Mouse (Mus musculus) liver, embryonic 16.5 days (tissue): ENCODE results near the gene Rpl6. TPM values are rescaled to one million over a fixed set of nuclear protein-coding genes. Genes with fewer than 3 reads are reported as not detected.
A peak's percentile ranks its signal among the peaks of the same experiment; 100 is the strongest.

Experiments used
- ATAC-seq: fragments of 200-750 bp; cut with Nextera tagmentation; 2 replicates; pipeline ENCODE4 v1.8.0; 2017; ENCODE audit warnings: low read depth, mild to moderate bottlenecking, moderate number of reproducible peaks, moderate library complexity
- H3K27ac ChIP-seq: fragments of 300-500 bp; sonication (generic); 2 replicates; pipeline ENCODE4 v1.5.1; 2014; ENCODE audit warnings: mild to moderate bottlenecking, low read length
- H3K27me3 ChIP-seq: fragments of 300-500 bp; sonication (generic); 2 replicates; pipeline ENCODE4 v1.6.1; 2014; ENCODE audit warnings: low read depth, low read length, mixed read lengths; ENCODE audit not compliant: control insufficient read depth, insufficient read depth
- H3K36me3 ChIP-seq: fragments of 300-500 bp; sonication (generic); 2 replicates; pipeline ENCODE4 v1.6.1; 2014; ENCODE audit warnings: mild to moderate bottlenecking; ENCODE audit not compliant: control insufficient read depth, insufficient read depth
- H3K4me1 ChIP-seq: fragments of 300-500 bp; sonication (generic); 2 replicates; pipeline ENCODE4 v1.6.1; 2014; ENCODE audit warnings: low read depth, low read length, mixed read lengths; ENCODE audit not compliant: control insufficient read depth
- H3K4me2 ChIP-seq: fragments of 300-500 bp; sonication (generic); 2 replicates; pipeline ENCODE4 v1.6.1; 2014; ENCODE audit warnings: low read depth, low read length, mixed read lengths
- H3K4me3 ChIP-seq: fragments of 300-500 bp; sonication (generic); 2 replicates; pipeline ENCODE4 v1.5.1; 2014; ENCODE audit warnings: low read depth, mild to moderate bottlenecking, low read length
- H3K9ac ChIP-seq: fragments of 300-500 bp; sonication (generic); 2 replicates; pipeline ENCODE4 v1.6.1; 2014; ENCODE audit warnings: low read depth, low read length
- H3K9me3 ChIP-seq: fragments of 300-500 bp; sonication (generic); replicated peaks from 2 replicates; pipeline ENCODE4 v1.6.1; 2016; ENCODE audit warnings: low read length; ENCODE audit not compliant: control insufficient read depth
- whole genome bisulfite sequencing: fragments of 180-500 bp; shearing (Covaris S2); extraction: QIAGEN DNeasy Blood & Tissue Kit; methylation state at CpG from one replicate; pipeline ENCODE4 v1.1.7; 2014; ENCODE audit not compliant: insufficient replicate concordance; 5-methylcytosine and 5-hydroxymethylcytosine counted together
- polyA plus RNA-seq: library from polyadenylated mRNA; unstranded; fragments of >200 nt; fragmentation: Nextera tagmentation; extraction: Ambion mirVana; gene quantifications from 2 replicates; pipeline ENCODE4 v1.2.1, GENCODE M21; 2015

Gene Rpl6
- polyA plus RNA-seq, 1 experiment from 2014 or later, result 278 TPM

- 74% methylated on average over 2 of the region's 2 CpGs for WGBS
- no peaks in the 10 kb centered on the region for H3K36me3 ChIP-seq
- peak overlapping the region; percentile 40 for H3K9ac ChIP-seq
- no peaks in the 10 kb centered on the region for H3K27me3 ChIP-seq
- peak overlapping the region; percentile 98 for H3K27ac ChIP-seq
- ATAC-seq, result no peak
- H3K4me3 ChIP-seq, result no peak overlapping the region
- peaks cover 87% of the 10 kb centered on the region for H3K4me1 ChIP-seq
- H3K4me2 ChIP-seq, result no peak overlapping the region
- no peaks in the 10 kb centered on the region for H3K9me3 ChIP-seq
Measured at GRCm38 (mm10) chr5:121238208-121238607, 33.9 kb downstream of the Rpl6 start.

DNA sequence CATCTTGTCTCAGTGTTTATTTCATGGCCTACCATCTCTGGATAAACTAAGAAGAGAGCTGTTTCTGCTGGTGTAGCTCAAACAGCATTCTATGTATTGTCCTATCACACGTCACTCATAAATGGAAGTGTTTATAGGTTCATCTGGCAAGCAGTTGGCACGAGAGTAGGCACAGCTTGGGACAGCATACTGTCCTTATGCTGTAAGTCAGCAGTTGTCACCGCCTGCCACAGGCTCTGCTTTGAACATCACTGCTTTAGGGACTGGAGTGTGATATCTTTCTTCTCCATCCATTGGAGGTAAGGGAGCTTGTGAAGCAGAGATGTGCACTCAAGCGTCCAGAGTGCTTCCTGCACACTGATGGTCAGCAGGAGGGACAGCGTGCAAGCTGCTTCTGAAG, 35.6 kb downstream of the Rpl6 start:
- Histone ChIP-seq H3K4me2 (peak overlapping the region; percentile 28), H3K4me3 (no peak overlapping the region), H3K27ac (peak overlapping the region; percentile 98), H3K36me3 (no peaks in the 10 kb centered on the region), H3K27me3 (no peaks in the 10 kb centered on the region), H3K9ac (peak overlapping the region; percentile 56), H3K9me3 (no peaks in the 10 kb centered on the region), H3K4me1 (peaks cover 86% of the 10 kb centered on the region)
- no peak for ATAC-seq
- WGBS, result 51% methylated on average over 5 of the region's 5 CpGs

DNA sequence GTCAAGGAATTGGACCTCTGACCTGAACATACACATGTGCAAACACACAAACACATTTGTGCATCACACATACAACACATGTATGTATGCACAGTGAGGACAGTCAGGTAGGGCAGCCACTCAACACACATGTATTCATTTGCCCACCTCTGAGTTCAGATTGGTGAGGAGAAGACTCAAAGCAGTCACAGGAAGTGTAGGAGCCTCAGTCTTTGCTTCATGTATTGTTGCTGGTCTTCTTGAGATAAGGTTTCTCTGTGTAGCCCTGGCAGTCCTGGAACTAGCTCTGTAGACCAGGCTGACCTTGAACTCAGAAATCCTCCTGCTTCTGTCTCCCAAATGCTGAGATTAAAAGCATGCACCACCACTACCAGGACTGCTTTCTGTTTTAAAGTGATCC, 36.9 kb downstream of the Rpl6 start:
- Histone ChIP-seq H3K4me3 (no peak overlapping the region), H3K36me3 (no peaks in the 10 kb centered on the region), H3K27me3 (no peaks in the 10 kb centered on the region), H3K4me2 (peak overlapping the region; percentile 72), H3K9ac (peak overlapping the region; percentile 68), H3K9me3 (no peaks in the 10 kb centered on the region), H3K27ac (peak overlapping the region; percentile 98), H3K4me1 (peaks cover 90% of the 10 kb centered on the region)
- no peak for ATAC-seq

- peak overlapping the region; percentile 42 for H3K4me3 ChIP-seq
- peak overlapping the region; percentile 72 for H3K4me2 ChIP-seq
- H3K27me3 ChIP-seq, result no peaks in the 10 kb centered on the region
- peak overlapping the region; percentile 68 for H3K9ac ChIP-seq
- no peaks in the 10 kb centered on the region for H3K9me3 ChIP-seq
- WGBS, result 0% methylated on average over 1 of the region's 1 CpGs
- no peaks in the 10 kb centered on the region for H3K36me3 ChIP-seq
- peak; percentile 72 for ATAC-seq
- peaks cover 87% of the 10 kb centered on the region for H3K4me1 ChIP-seq
- H3K27ac ChIP-seq, result peak overlapping the region; percentile 98
Measured at GRCm38 (mm10) chr5:121242261-121242660, 38.0 kb downstream of the Rpl6 start.

- H3K9ac ChIP-seq, result peak overlapping the region; percentile 68
- no peaks in the 10 kb centered on the region for H3K36me3 ChIP-seq
- H3K27me3 ChIP-seq, result no peaks in the 10 kb centered on the region
- peak overlapping the region; percentile 72 for H3K4me2 ChIP-seq
- H3K4me3 ChIP-seq, result peak overlapping the region; percentile 42
- H3K9me3 ChIP-seq, result no peaks in the 10 kb centered on the region
- H3K27ac ChIP-seq, result peak overlapping the region; percentile 98
- 20% methylated on average over 1 of the region's 1 CpGs for WGBS
- peak; percentile 82 for ATAC-seq
- peaks cover 87% of the 10 kb centered on the region for H3K4me1 ChIP-seq
Measured at GRCm38 (mm10) chr5:121242701-121243100, 38.4 kb downstream of the Rpl6 start.

DNA sequence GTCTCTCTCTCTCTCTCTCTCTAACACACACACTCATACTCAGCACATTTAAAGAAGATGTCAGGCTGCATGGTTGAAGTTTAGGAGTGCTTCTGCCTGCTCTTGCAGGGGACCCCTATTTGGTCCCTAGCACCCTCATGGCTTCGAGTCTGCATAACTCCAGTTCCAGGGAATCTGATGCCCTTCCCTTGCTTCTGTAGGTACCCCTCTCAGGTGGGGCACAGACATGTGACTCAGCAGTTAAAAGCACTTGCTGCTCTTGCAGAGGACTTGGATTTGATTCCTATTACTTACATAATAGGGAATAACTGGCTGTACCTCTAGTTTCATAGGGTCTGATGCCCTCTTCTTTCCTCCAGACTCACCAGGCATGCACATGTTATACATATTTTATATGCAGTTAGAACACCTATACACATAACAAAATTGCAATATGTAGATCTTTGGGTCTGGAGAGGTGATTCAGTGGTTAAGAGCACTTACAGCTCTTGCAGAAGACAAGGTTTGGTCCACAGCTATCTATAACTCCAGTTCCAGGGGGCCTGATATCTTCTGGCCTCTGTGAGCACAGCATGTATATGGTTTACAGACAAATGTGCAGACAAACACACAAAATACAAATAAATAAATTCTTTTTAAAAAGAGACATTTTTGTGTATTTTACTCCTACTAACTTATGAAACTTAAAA, 39.5 kb downstream of the Rpl6 start:
- Histone ChIP-seq H3K4me2 (peak overlapping the region; percentile 72), H3K9me3 (no peaks in the 10 kb centered on the region), H3K27ac (peak overlapping the region; percentile 98), H3K4me1 (peaks cover 88% of the 10 kb centered on the region), H3K4me3 (no peak overlapping the region; the same call in 1 of the 2 replicates), H3K9ac (peak overlapping the region; percentile 64), H3K27me3 (no peaks in the 10 kb centered on the region), H3K36me3 (no peaks in the 10 kb centered on the region)
- peak; percentile 44 for ATAC-seq
- 38% methylated on average over 1 of the region's 1 CpGs for WGBS

DNA sequence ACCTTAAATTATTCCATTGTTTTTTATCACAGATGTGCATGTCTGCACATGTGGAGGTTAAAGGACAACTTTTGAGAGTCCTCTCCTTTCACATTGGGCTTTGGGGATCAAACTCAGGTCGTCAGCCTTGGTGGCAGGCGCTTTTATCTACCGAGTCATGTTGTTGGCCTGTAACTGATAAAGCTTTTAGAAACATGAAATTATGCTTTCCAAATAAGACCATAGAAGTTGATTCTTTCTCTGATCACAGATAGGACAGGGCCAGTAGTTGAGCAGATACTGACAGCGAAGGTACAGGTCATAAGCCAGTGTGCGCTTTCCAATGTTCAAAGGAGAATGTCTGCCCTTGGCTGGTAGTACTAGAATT, 40.1 kb downstream of the Rpl6 start:
- WGBS, result 19% methylated on average over 5 of the region's 5 CpGs
- H3K4me1 ChIP-seq, result peaks cover 90% of the 10 kb centered on the region
- peak overlapping the region; percentile 64 for H3K9ac ChIP-seq
- H3K4me3 ChIP-seq, result peak overlapping the region; percentile 16; the same call in 1 of the 2 replicates
- no peaks in the 10 kb centered on the region for H3K27me3 ChIP-seq
- H3K9me3 ChIP-seq, result no peaks in the 10 kb centered on the region
- peak overlapping the region; percentile 98 for H3K27ac ChIP-seq
- peak; percentile 42 for ATAC-seq
- H3K36me3 ChIP-seq, result no peaks in the 10 kb centered on the region
- peak overlapping the region; percentile 72 for H3K4me2 ChIP-seq

DNA sequence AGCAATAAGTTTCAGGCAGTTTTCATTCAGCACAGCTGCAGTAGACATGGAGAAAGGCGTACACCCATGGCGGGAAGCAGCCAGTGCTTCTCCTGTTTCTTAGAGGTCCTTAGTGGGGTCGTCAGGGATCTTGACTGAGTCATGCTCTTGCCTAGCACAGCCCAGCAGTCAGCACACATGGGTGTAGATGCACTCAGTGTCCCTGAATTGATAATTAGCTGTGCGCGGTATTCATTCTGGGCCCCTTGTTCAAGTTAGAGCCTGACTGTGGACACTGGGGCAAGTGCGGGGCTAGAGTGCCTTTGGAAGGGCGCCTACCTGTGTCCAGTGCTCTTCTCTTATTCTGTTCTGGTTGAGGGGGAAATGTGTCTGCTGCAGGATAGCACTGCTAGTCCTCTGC, 40.9 kb downstream of the Rpl6 start:
- H3K9ac ChIP-seq, result peak overlapping the region; percentile 64
- H3K27me3 ChIP-seq, result no peaks in the 10 kb centered on the region
- H3K36me3 ChIP-seq, result no peaks in the 10 kb centered on the region
- peak overlapping the region; percentile 98 for H3K27ac ChIP-seq
- H3K4me3 ChIP-seq, result peak overlapping the region; percentile 25
- peaks cover 89% of the 10 kb centered on the region for H3K4me1 ChIP-seq
- H3K9me3 ChIP-seq, result no peaks in the 10 kb centered on the region
- peak; percentile 15; the same call in 1 of the 2 replicates for ATAC-seq
- H3K4me2 ChIP-seq, result peak overlapping the region; percentile 72
- 33% methylated on average over 7 of the region's 7 CpGs for WGBS

- ATAC-seq, result peak; percentile 33
- H3K27ac ChIP-seq, result peak overlapping the region; percentile 67
Measured at GRCm38 (mm10) chr5:121248766-121249394, 44.6 kb downstream of the Rpl6 start.

More at GRCm38 (mm10) chr5:121248766-121249394, 44.6 kb downstream of the Rpl6 start:
- H3K27me3 ChIP-seq, result no peaks in the 10 kb centered on the region
- no peaks in the 10 kb centered on the region for H3K9me3 ChIP-seq
- peak overlapping the region; percentile 37 for H3K9ac ChIP-seq
- no peak overlapping the region for H3K4me2 ChIP-seq
- H3K36me3 ChIP-seq, result peaks cover 7% of the 10 kb centered on the region
- peaks cover 71% of the 10 kb centered on the region for H3K4me1 ChIP-seq
- H3K4me3 ChIP-seq, result no peak overlapping the region
- 56% methylated on average over 3 of the region's 3 CpGs for WGBS
